Mouse (Mus musculus) liver, embryonic 16.5 days (tissue): Measurements from ENCODE around the gene Cx3cl1. TPM values are rescaled to one million over a fixed set of nuclear protein-coding genes. Genes with fewer than 3 reads are reported as not detected.

Experiments
- ATAC-seq: fragments of 200-750 bp; cut with Nextera tagmentation; 2 replicates; pipeline ENCODE4 v1.8.0; 2017; ENCODE audit warnings: low read depth, mild to moderate bottlenecking, moderate number of reproducible peaks, moderate library complexity
- H3K27ac ChIP-seq: fragments of 300-500 bp; sonication (generic); 2 replicates; pipeline ENCODE4 v1.5.1; 2014; ENCODE audit warnings: mild to moderate bottlenecking, low read length
- H3K27me3 ChIP-seq: fragments of 300-500 bp; sonication (generic); 2 replicates; pipeline ENCODE4 v1.6.1; 2014; ENCODE audit warnings: low read depth, low read length, mixed read lengths; ENCODE audit not compliant: control insufficient read depth, insufficient read depth
- H3K36me3 ChIP-seq: fragments of 300-500 bp; sonication (generic); 2 replicates; pipeline ENCODE4 v1.6.1; 2014; ENCODE audit warnings: mild to moderate bottlenecking; ENCODE audit not compliant: control insufficient read depth, insufficient read depth
- H3K4me1 ChIP-seq: fragments of 300-500 bp; sonication (generic); 2 replicates; pipeline ENCODE4 v1.6.1; 2014; ENCODE audit warnings: low read depth, low read length, mixed read lengths; ENCODE audit not compliant: control insufficient read depth
- H3K4me2 ChIP-seq: fragments of 300-500 bp; sonication (generic); 2 replicates; pipeline ENCODE4 v1.6.1; 2014; ENCODE audit warnings: low read depth, low read length, mixed read lengths
- H3K4me3 ChIP-seq: fragments of 300-500 bp; sonication (generic); 2 replicates; pipeline ENCODE4 v1.5.1; 2014; ENCODE audit warnings: low read depth, mild to moderate bottlenecking, low read length
- H3K9ac ChIP-seq: fragments of 300-500 bp; sonication (generic); 2 replicates; pipeline ENCODE4 v1.6.1; 2014; ENCODE audit warnings: low read depth, low read length
- H3K9me3 ChIP-seq: fragments of 300-500 bp; sonication (generic); replicated peaks from 2 replicates; pipeline ENCODE4 v1.6.1; 2016; ENCODE audit warnings: low read length; ENCODE audit not compliant: control insufficient read depth
- WGBS: fragments of 180-500 bp; shearing (Covaris S2); extraction: QIAGEN DNeasy Blood & Tissue Kit; methylation state at CpG from one replicate; pipeline ENCODE4 v1.1.7; 2014; ENCODE audit not compliant: insufficient replicate concordance; 5-methylcytosine and 5-hydroxymethylcytosine counted together
- polyA plus RNA-seq: library from polyadenylated mRNA; unstranded; fragments of >200 nt; fragmentation: Nextera tagmentation; extraction: Ambion mirVana; gene quantifications from 2 replicates; pipeline ENCODE4 v1.2.1, GENCODE M21; 2015

The Cx3cl1 gene
- 0.47 and 0.71 TPM in 2 replicates for polyA plus RNA-seq

- peak within 1 kb of the TSS; percentile 44 for H3K4me3 ChIP-seq
- WGBS, result 1% methylated on average over 38 of the region's 38 CpGs
- H3K9ac ChIP-seq, result 0 out of 2 replicates have a peak within 1 kb of the TSS, but pooled peaks have one; percentile 5
- peak; percentile 53; the same call in 1 of the 2 replicates for ATAC-seq
- no peaks in the 10 kb centered on the region for H3K9me3 ChIP-seq
- peaks cover 13% of the 10 kb centered on the region for H3K4me1 ChIP-seq
- H3K27ac ChIP-seq, result no peak within 1 kb of the TSS
- H3K27me3 ChIP-seq, result peaks cover 59% of the 10 kb centered on the region
- no peaks in the 10 kb centered on the region for H3K36me3 ChIP-seq
- H3K4me2 ChIP-seq, result peak within 1 kb of the TSS; percentile 59
Observed at GRCm38 (mm10) chr8:94771941-94772670, at the start of gene Cx3cl1. TSS of gene Cx3cl1 (plus strand) at chr8:94772009.

- Histone ChIP-seq H3K36me3 (no peaks in the 10 kb centered on the region), H3K4me1 (peaks cover 7% of the 10 kb centered on the region), H3K9me3 (no peaks in the 10 kb centered on the region), H3K4me3 (no peak overlapping the region), H3K9ac (no peak overlapping the region), H3K27ac (no peak overlapping the region), H3K4me2 (no peak overlapping the region), H3K27me3 (no peaks in the 10 kb centered on the region)
- no peak for ATAC-seq
- 65% methylated on average over 5 of the region's 5 CpGs for WGBS
Observed at GRCm38 (mm10) chr8:94725998-94726397, 45.8 kb upstream of the Cx3cl1 start.

GRCm38 (mm10) chr8:94729301-94729700 is 42.5 kb upstream of the Cx3cl1 start:
- no peaks in the 10 kb centered on the region for H3K9me3 ChIP-seq
- H3K4me1 ChIP-seq, result peaks cover 28% of the 10 kb centered on the region
- no peaks in the 10 kb centered on the region for H3K27me3 ChIP-seq
- H3K4me3 ChIP-seq, result no peak overlapping the region
- ATAC-seq, result peak; percentile 32
- peak overlapping the region; percentile 28 for H3K27ac ChIP-seq
- WGBS, result 33% methylated on average over 4 of the region's 4 CpGs
- H3K36me3 ChIP-seq, result no peaks in the 10 kb centered on the region
- no peak overlapping the region for H3K4me2 ChIP-seq
- no peak overlapping the region for H3K9ac ChIP-seq

GRCm38 (mm10) chr8:94733821-94734465 is 37.9 kb upstream of the Cx3cl1 start:
- Histone ChIP-seq H3K4me1 (peaks cover 50% of the 10 kb centered on the region), H3K36me3 (no peaks in the 10 kb centered on the region), H3K4me2 (peak overlapping the region; percentile 59), H3K9me3 (no peaks in the 10 kb centered on the region), H3K27me3 (no peaks in the 10 kb centered on the region), H3K27ac (peak overlapping the region; percentile 95), H3K4me3 (peak overlapping the region; percentile 14), H3K9ac (peak overlapping the region; percentile 64)
- ATAC-seq, result peak; percentile 96
- 27% methylated on average over 5 of the region's 5 CpGs for WGBS

GRCm38 (mm10) chr8:94734735-94735350 is 37.0 kb upstream of the Cx3cl1 start:
- Histone ChIP-seq H3K4me1 (peaks cover 44% of the 10 kb centered on the region), H3K4me2 (peak overlapping the region; percentile 59), H3K36me3 (no peaks in the 10 kb centered on the region), H3K27me3 (no peaks in the 10 kb centered on the region), H3K9ac (peak overlapping the region; percentile 53), H3K4me3 (no peak overlapping the region), H3K27ac (peak overlapping the region; percentile 95), H3K9me3 (no peaks in the 10 kb centered on the region)
- WGBS, result 62% methylated on average over 7 of the region's 7 CpGs
- no peak for ATAC-seq

GRCm38 (mm10) chr8:94735426-94736094 is 36.2 kb upstream of the Cx3cl1 start:
- 49% methylated on average over 5 of the region's 5 CpGs for WGBS
- H3K4me2 ChIP-seq, result peak overlapping the region; percentile 54
- H3K9me3 ChIP-seq, result no peaks in the 10 kb centered on the region
- no peak for ATAC-seq
- peaks cover 44% of the 10 kb centered on the region for H3K4me1 ChIP-seq
- H3K9ac ChIP-seq, result peak overlapping the region; percentile 44
- no peaks in the 10 kb centered on the region for H3K36me3 ChIP-seq
- peak overlapping the region; percentile 95 for H3K27ac ChIP-seq
- peak overlapping the region; percentile 10; the same call in 1 of the 2 replicates for H3K4me3 ChIP-seq
- no peaks in the 10 kb centered on the region for H3K27me3 ChIP-seq

GRCm38 (mm10) chr8:94739829-94740228 is 32.0 kb upstream of the Cx3cl1 start:
- no peak overlapping the region for H3K27ac ChIP-seq
- H3K9me3 ChIP-seq, result no peaks in the 10 kb centered on the region
- no peak for ATAC-seq
- no peaks in the 10 kb centered on the region for H3K27me3 ChIP-seq
- WGBS, result 77% methylated on average over 6 of the region's 6 CpGs
- peaks cover 18% of the 10 kb centered on the region for H3K4me1 ChIP-seq
- H3K9ac ChIP-seq, result no peak overlapping the region
- no peak overlapping the region for H3K4me2 ChIP-seq
- no peaks in the 10 kb centered on the region for H3K36me3 ChIP-seq
- H3K4me3 ChIP-seq, result no peak overlapping the region

- no peaks in the 10 kb centered on the region for H3K27me3 ChIP-seq
- no peak overlapping the region for H3K27ac ChIP-seq
- H3K4me1 ChIP-seq, result peaks cover 10% of the 10 kb centered on the region
- WGBS, result 67% methylated on average over 3 of the region's 3 CpGs
- no peak overlapping the region for H3K4me3 ChIP-seq
- no peak for ATAC-seq
- H3K36me3 ChIP-seq, result no peaks in the 10 kb centered on the region
- no peak overlapping the region for H3K4me2 ChIP-seq
- no peak overlapping the region for H3K9ac ChIP-seq
- H3K9me3 ChIP-seq, result no peaks in the 10 kb centered on the region
Observed at GRCm38 (mm10) chr8:94740591-94740990, 31.2 kb upstream of the Cx3cl1 start.
